Mouse (Mus musculus) limb, embryonic 11.5 days (tissue): Measurements from ENCODE around the gene Kctd14. TPM values are rescaled to one million over a fixed set of nuclear protein-coding genes. Genes with fewer than 3 reads are reported as not detected.

Source experiments
- ATAC-seq: fragments of 200-750 bp; cut with Nextera tagmentation; 2 replicates; pipeline ENCODE4 v1.8.0; 2017; ENCODE audit warnings: low read depth; ENCODE audit not compliant: insufficient number of reproducible peaks, low FRiP score, low TSS enrichment
- DNase-seq: peaks from one replicate; pipeline ENCODE4 v3.0.0-alpha.2; 2015; ENCODE audit warnings: low spot score
- H3K27ac ChIP-seq: fragments of 300-500 bp; sonication (generic); replicated peaks from 2 replicates; pipeline ENCODE4 v1.5.1; 2014; ENCODE audit warnings: low read depth, mild to moderate bottlenecking, low read length
- H3K27me3 ChIP-seq: fragments of 300-500 bp; sonication (generic); 2 replicates; pipeline ENCODE4 v1.6.1; 2014; ENCODE audit warnings: mild to moderate bottlenecking, low read length, mixed read lengths; ENCODE audit not compliant: control insufficient read depth, insufficient read depth
- H3K36me3 ChIP-seq: fragments of 300-500 bp; sonication (generic); 2 replicates; pipeline ENCODE4 v1.6.1; 2014; ENCODE audit warnings: mild to moderate bottlenecking, low read length, moderate library complexity, mixed read lengths; ENCODE audit not compliant: control insufficient read depth, insufficient read depth
- H3K4me1 ChIP-seq: fragments of 300-500 bp; sonication (generic); 2 replicates; pipeline ENCODE4 v1.6.1; 2014; ENCODE audit warnings: low read length, mixed read lengths; ENCODE audit not compliant: control insufficient read depth, insufficient read depth
- H3K4me2 ChIP-seq: fragments of 300-500 bp; sonication (generic); 2 replicates; pipeline ENCODE4 v1.6.1; 2014; ENCODE audit warnings: low read depth, mild to moderate bottlenecking, moderate library complexity; ENCODE audit not compliant: severe bottlenecking
- H3K4me3 ChIP-seq: fragments of 300-500 bp; sonication (generic); 2 replicates; pipeline ENCODE4 v1.5.1; 2014; ENCODE audit warnings: low read depth, low read length
- H3K9ac ChIP-seq: fragments of 300-500 bp; sonication (generic); 2 replicates; pipeline ENCODE4 v1.6.1; 2014; ENCODE audit warnings: mild to moderate bottlenecking, low read length
- H3K9me3 ChIP-seq: fragments of 300-500 bp; sonication (generic); 2 replicates; pipeline ENCODE4 v1.6.1; 2016; ENCODE audit warnings: low read length; ENCODE audit not compliant: control insufficient read depth
- WGBS: fragments of 180-500 bp; shearing (Covaris S2); extraction: QIAGEN DNeasy Blood & Tissue Kit; methylation state at CpG from one replicate; pipeline ENCODE4 v1.1.7; 2014; 5-methylcytosine and 5-hydroxymethylcytosine counted together
- polyA plus RNA-seq: library from polyadenylated mRNA; unstranded; fragments of >200 nt; fragmentation: Nextera tagmentation; extraction: Ambion mirVana; gene quantifications from 2 replicates; pipeline ENCODE4 v1.2.1, GENCODE M21; 2014

The Kctd14 gene
- polyA plus RNA-seq, 1 experiment from 2014 or later, result 0.65 TPM

DNA sequence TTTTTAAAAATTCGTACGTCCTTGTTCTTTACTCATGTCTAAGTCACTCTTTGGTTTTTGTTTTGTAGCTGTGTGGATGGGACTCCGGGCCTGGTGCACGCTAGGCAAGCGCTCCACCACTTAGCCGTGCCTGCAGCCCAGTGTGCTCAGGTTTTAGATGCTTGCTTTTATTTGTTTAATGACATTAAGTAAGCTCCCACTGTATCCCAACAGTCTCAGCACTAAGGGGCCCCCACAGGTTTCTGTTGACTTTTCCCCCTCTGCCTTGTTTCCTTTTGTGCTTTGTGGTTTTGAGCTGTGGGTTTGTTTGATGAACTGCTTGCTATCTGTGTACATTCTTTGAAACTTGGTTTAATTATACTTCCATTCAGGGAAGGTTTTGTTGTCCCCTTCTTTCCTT, 1.1 kb downstream of the Kctd14 start:
- no peak for ATAC-seq
- no peaks in the 10 kb centered on the region for H3K4me1 ChIP-seq
- no peaks in the 10 kb centered on the region; the same call in 1 of the 2 replicates for H3K9me3 ChIP-seq
- no peak overlapping the region for H3K27ac ChIP-seq
- H3K27me3 ChIP-seq, result no peaks in the 10 kb centered on the region
- no peak for DNase-seq
- no peak overlapping the region for H3K4me2 ChIP-seq
- WGBS, result 87% methylated on average over 6 of the region's 6 CpGs
- no peak overlapping the region for H3K4me3 ChIP-seq
- H3K9ac ChIP-seq, result no peak overlapping the region
- no peaks in the 10 kb centered on the region for H3K36me3 ChIP-seq

DNA sequence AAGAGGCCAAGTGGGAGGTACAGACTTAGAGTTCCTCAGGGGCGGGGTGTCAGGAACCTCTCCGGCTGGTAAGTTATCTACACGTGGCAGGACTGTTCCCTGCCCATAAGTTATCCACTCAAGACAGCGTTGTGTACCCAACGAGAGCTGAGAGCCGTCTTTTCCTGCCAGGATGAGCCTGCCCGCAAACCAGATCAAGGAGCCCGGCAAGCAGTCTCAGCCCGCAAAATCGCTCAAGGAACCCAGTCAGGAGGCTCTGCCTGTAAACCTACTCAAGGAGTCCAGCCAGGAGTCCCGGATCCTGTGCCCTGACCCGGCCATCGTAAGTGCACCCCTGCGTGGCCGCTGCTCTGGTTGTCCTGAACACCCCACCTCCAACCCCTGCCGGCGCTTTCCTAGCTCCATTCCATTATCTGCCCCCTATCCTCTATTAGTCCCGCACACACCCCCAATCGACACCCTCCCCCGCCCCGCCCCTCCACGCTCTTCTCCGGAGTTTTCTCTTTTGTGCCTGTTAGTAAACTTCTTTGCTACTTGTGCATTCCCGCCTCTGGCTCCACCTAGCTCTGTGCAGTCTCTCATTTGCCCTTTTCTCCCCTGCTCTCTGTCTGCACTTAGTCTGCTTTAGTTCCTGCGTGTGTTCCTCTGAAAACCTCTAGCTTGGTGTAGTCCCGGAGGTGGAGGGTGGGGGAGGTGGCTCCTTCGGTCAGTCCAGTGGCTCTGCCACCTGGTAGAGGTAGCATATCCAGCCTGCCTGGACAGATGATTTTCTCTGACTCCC, 2.2 kb downstream of the Kctd14 start:
- Histone ChIP-seq H3K36me3 (no peaks in the 10 kb centered on the region), H3K9me3 (no peaks in the 10 kb centered on the region; the same call in 1 of the 2 replicates), H3K4me1 (no peaks in the 10 kb centered on the region), H3K4me3 (peak overlapping the region; percentile 32), H3K27ac (no peak overlapping the region), H3K27me3 (no peaks in the 10 kb centered on the region), H3K9ac (peak overlapping the region; percentile 51), H3K4me2 (peak overlapping the region; percentile 79)
- peak; percentile 62 for ATAC-seq
- peak; percentile 57 for DNase-seq
- 5% methylated on average over 27 of the region's 27 CpGs for WGBS

DNA sequence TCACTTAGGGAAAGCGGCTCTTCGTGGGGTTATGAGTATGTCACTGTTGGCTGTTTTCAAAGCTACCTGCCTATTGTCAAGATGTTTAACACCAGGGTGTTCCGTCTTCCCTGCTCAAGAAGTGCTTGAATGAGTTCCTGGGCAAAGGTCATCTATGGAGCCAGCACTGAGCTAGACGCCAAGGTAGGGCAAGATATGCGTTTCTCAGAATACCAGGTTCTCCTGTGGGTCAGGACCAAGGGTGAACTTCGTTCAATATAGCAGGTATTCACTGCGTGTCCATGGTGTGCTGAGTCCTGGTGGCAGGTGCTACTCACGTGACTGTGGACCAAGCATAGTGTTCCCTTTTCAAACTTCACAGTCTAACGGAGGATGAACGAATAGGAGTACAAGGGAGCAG, 3.7 kb downstream of the Kctd14 start:
- H3K4me2 ChIP-seq, result no peak overlapping the region
- DNase-seq, result no peak
- no peaks in the 10 kb centered on the region for H3K9me3 ChIP-seq
- H3K9ac ChIP-seq, result no peak overlapping the region
- H3K27ac ChIP-seq, result no peak overlapping the region
- no peaks in the 10 kb centered on the region for H3K4me1 ChIP-seq
- H3K36me3 ChIP-seq, result no peaks in the 10 kb centered on the region
- ATAC-seq, result no peak
- H3K4me3 ChIP-seq, result no peak overlapping the region
- WGBS, result 94% methylated on average over 10 of the region's 10 CpGs
- H3K27me3 ChIP-seq, result no peaks in the 10 kb centered on the region

DNA sequence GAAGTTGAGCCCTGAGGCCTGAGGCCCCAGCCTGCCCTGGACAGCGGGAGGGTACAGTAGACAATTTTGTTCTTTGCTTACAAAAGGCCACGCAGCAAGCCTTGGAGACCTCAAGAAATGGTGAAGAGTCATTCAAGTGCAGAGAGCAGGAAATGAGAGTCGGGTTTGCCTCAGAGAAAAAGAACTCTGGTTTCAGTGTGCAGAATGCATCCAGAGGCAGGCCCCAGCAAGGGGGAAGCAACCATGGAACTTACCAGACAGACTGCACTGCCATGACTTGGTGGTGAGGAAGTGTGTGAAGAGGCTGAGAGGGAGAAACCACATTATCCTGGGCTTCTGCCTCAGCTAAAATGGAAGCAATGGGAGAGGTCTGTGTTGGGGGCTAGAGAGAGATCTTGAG, 4.5 kb downstream of the Kctd14 start:
- Histone ChIP-seq H3K9me3 (no peaks in the 10 kb centered on the region), H3K9ac (no peak overlapping the region), H3K27ac (no peak overlapping the region), H3K4me1 (no peaks in the 10 kb centered on the region), H3K36me3 (no peaks in the 10 kb centered on the region), H3K4me3 (no peak overlapping the region), H3K27me3 (no peaks in the 10 kb centered on the region), H3K4me2 (no peak overlapping the region)
- WGBS, result 80% methylated on average over 3 of the region's 3 CpGs
- DNase-seq (no peak), ATAC-seq (no peak)

DNA sequence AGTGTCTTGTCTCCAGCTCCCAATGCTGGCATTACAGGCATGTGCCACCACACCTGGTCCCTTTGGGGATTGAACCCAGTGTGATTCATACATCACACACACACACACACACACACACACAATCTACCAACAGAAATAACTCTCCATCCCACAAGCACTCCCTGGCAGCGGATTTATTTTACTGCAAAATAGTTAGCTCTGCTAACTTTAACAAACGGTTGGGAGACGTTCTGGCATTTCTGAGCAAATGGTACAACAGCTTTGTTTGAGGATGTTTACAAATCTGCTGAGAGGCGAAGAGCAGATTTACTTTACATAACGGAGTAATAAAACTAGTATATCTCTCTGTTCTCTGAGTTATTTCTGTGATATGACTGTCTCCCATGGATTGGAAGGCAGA, 21.9 kb downstream of the Kctd14 start:
- Histone ChIP-seq H3K9ac (no peak overlapping the region), H3K4me1 (no peaks in the 10 kb centered on the region), H3K27ac (no peak overlapping the region), H3K9me3 (no peaks in the 10 kb centered on the region), H3K27me3 (no peaks in the 10 kb centered on the region), H3K4me3 (no peak overlapping the region), H3K4me2 (no peak overlapping the region), H3K36me3 (no peaks in the 10 kb centered on the region)
- WGBS, result 87% methylated on average over 5 of the region's 5 CpGs
- DNase-seq (no peak), ATAC-seq (no peak)

DNA sequence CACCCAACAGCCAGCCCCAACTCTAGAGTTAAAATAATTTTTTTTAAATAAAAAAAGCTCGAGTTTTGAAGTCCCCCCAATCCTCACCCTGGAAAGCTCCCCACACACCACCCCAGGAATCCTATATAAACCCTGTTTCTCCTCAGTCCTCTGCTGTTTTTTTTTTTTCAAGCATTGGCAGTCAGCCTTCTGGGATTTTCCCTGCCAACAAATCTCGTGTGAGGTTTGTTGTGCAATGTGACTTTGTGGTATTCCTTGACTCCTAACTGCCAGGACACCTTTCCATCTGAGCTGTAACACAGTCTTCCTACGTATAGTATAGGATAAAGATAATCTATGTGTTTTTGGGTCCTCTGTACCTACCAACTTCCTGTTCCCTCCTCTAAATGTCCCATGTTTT, 28.2 kb downstream of the Kctd14 start:
- no peak for ATAC-seq
- Histone ChIP-seq H3K27me3 (no peaks in the 10 kb centered on the region), H3K27ac (no peak overlapping the region), H3K4me1 (peaks cover 4% of the 10 kb centered on the region; the same call in 1 of the 2 replicates), H3K4me2 (no peak overlapping the region), H3K9ac (no peak overlapping the region), H3K9me3 (no peaks in the 10 kb centered on the region), H3K4me3 (no peak overlapping the region), H3K36me3 (no peaks in the 10 kb centered on the region)
- no peak for DNase-seq
- WGBS, result 63% methylated on average over 3 of the region's 3 CpGs

DNA sequence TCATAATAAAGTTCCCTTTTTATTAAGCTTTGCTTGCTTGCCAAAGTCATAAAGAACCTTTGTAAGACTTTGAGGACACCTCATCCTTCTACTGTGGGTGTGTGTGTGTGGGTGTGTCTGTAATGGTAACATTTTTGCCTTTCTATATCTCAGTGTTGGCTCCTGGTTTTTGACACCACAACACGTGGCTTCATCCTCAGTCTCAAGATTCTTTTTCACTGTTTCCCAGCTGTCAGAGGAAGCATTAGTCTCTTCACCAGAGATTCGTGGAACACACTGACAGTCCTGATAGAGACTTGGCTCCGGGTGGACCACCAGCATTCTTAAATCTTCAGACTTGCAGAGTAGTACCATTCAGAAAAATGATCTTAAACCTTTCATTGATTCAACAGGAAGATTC, 29.2 kb downstream of the Kctd14 start:
- 0 out of 2 replicates have a peak, but pooled peaks cover 2% of the 10 kb centered on the region for H3K36me3 ChIP-seq
- H3K9me3 ChIP-seq, result no peaks in the 10 kb centered on the region
- H3K4me3 ChIP-seq, result no peak overlapping the region
- peaks cover 4% of the 10 kb centered on the region; the same call in 1 of the 2 replicates for H3K4me1 ChIP-seq
- no peak overlapping the region for H3K27ac ChIP-seq
- no peak for DNase-seq
- H3K4me2 ChIP-seq, result peak overlapping the region; percentile 5; the same call in 1 of the 2 replicates
- WGBS, result 29% methylated on average over 3 of the region's 3 CpGs
- no peak for ATAC-seq
- H3K27me3 ChIP-seq, result no peaks in the 10 kb centered on the region
- H3K9ac ChIP-seq, result no peak overlapping the region

DNA sequence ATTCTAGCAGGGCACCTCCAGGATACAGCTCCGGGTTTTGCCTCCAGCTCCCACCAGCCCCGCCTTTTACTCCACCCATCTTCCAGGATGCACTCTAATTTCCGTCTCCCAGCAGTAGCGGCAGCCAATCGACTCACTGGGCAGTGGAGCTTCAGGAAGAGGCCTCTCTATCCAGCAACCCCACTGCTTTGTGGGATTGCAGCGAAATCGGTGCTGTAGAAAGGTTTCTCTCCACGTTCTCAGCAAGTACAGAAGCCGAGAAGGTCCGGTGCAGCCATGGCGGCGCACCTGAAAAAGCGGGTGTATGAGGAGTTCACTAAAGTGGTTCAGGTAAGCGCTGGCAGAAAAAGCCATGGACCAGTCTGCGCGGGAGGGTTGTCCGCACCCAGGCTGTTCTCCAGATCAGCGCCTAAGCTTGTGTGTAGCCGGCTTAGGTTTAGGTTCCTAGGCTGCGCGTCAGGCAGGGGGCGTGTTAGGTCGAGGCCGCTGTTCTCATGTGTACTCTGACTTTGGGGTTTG, 29.8 kb downstream of the Kctd14 start, which contains the start of gene Ints4:
Ints4 (plus strand) TSS at position 136 of the 519 bp plus-strand sequence.
- ATAC-seq (peak; percentile 99), DNase-seq (peak; percentile 90)
- Histone ChIP-seq H3K4me3 (peak within 1 kb of the TSS; percentile 58), H3K9ac (peak within 1 kb of the TSS; percentile 59), H3K4me2 (peak within 1 kb of the TSS; percentile 84), H3K27me3 (no peaks in the 10 kb centered on the region), H3K4me1 (peaks cover 4% of the 10 kb centered on the region; the same call in 1 of the 2 replicates), H3K9me3 (no peaks in the 10 kb centered on the region), H3K36me3 (peaks cover 3% of the 10 kb centered on the region; the same call in 1 of the 2 replicates), H3K27ac (no peak within 1 kb of the TSS)
- under 1% methylated on average over 24 of the region's 24 CpGs for WGBS
